Mouse (Mus musculus) ovary, postnatal 10 days (tissue): ENCODE results near the gene Fam205c.
"Not testable (repeated sequence)": the region's sequence is repeated elsewhere in the genome, so short reads cannot be mapped to it uniquely, and the experiment has no call there.

Source experiments
- DNase-seq: peaks from one replicate; pipeline ENCODE4 v3.0.0; 2022; ENCODE audit warnings: low spot score

Fam205c gene

DNA sequence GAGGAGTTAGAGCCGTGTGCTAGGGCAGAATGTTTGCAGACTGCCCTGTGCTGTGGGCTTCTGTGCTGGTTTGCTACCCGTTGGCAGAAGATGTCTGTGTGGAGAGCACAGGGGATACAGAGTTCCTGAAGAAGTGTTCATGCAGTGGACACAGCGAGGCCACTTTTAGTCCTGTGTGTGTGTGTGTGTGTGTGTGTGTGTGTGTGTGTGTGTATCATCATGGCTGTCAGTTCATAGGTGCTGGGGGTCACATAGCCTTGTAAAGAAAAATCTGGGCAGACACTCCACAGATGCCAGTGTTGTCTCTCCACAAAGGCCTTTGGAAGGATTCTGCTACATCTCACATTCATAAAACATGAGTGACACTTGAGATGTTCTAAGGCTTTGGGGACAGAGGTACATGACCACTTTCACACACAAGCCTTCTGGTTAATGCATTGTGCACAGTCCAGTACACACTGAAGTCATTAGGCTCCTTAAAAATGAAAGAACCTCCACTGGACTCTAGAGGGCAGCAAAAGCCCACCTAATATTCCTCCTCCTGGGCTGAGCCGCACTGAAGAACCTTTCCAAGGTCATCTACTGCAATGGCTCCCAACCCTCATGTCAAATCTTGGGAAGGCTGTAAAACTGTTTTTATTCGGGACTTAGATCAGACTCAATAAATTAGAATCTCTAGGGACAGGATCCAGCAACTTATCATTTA lies 2.7 kb upstream of the Fam205c start:
- DNase-seq = no peak

GRCm38 (mm10) chr4:42872746-42873435 lies 1.1 kb downstream of the Fam205c start:
- DNase-seq = no peak

GRCm38 (mm10) chr4:42872151-42872550 lies 1.9 kb downstream of the Fam205c start:
- no peak for DNase-seq

GRCm38 (mm10) chr4:42870748-42871147 lies 3.3 kb downstream of the Fam205c start:
- no peak for DNase-seq

GRCm38 (mm10) chr4:42868193-42868592 lies 5.8 kb downstream of the Fam205c start:
- no peak for DNase-seq

GRCm38 (mm10) chr4:42867390-42867789 lies 6.6 kb downstream of the Fam205c start:
- no peak for DNase-seq

DNA sequence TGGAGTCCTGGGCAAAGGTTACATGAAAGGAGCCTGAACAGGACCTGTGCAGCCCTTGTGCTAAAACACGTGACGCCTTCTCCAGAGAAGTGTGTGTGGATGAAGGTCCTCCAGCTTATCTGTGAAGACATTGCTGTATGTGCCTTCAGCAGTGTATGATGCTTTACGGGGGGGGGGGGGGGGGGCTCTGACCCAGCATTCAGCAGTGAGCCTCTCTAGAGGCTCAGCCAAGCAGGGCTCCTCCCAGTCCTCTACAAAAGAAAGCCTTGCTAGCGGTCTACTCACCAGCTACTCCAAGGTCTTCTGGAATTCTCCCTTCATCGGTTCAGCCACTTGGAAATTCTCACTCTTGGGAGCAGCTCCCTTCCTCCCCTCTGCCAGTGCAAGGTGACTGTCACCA lies 10.5 kb downstream of the Fam205c start:
- DNase-seq = not testable (repeated sequence)

- DNase-seq = not testable (repeated sequence)
Measured at GRCm38 (mm10) chr4:42860483-42860882, 13.6 kb downstream of the Fam205c start.

DNA sequence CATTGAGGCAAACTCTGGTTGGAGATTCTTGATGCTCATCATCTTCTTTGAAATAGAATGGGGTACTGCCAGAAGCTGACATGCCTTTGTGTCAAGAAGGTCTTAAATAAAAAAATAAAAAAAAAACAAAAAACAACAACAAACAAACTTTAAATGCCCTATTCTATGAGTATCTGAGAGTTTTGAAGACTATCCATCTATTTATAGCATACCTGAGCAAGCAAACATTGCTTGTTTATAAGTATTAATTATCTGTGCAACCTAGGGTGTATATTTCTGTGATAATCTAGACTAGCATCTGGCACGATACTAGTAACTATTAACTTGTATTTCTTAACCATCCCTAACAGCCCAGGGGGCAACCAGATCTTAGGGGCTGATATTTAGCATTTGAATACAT lies 17.4 kb downstream of the Fam205c start, which contains the start of gene Gm12394:
TSS of gene Gm12394 (minus strand) at position 101 of the 400 bp plus-strand sequence.
- DNase-seq = not testable (repeated sequence)

- DNase-seq = not testable (repeated sequence)
Measured at GRCm38 (mm10) chr4:42853788-42854187, 20.2 kb downstream of the Fam205c start, which contains the start of gene Fam205a1. Fam205a1 (minus strand) TSS chr4:42853888.
